Mouse (Mus musculus) CH12.LX (cell line): ENCODE data around the gene Mapk11. TPM values are rescaled to one million over a fixed set of nuclear protein-coding genes. Genes with fewer than 3 reads are reported as not detected.

Source experiments
- DNase-seq: peaks from one replicate; pipeline ENCODE4 v3.0.0-alpha.2; 2013; ENCODE audit errors: extremely low read depth
- H3K27ac ChIP-seq: 2 replicates; pipeline ENCODE4 v1.5.1; 2012; ENCODE audit warnings: low read depth, mild to moderate bottlenecking, control low read depth, moderate library complexity; ENCODE audit not compliant: insufficient read depth
- H3K27me3 ChIP-seq: replicated peaks from 2 replicates; pipeline ENCODE3; 2012; ENCODE audit warnings: inconsistent platforms
- H3K36me3 ChIP-seq, 2 experiments: replicated peaks in 1 of 2; 2 replicates each; pipeline versions ENCODE3 to v1.6.1; 2012; ENCODE audit warnings: inconsistent platforms in 1 of 2, low read length in 1 of 2, mild to moderate bottlenecking in 1 of 2, mixed read lengths in 1 of 2, moderate library complexity in 1 of 2; ENCODE audit not compliant: control insufficient read depth in 1 of 2, insufficient read depth in 1 of 2
- H3K4me1 ChIP-seq, 2 experiments: 2 replicates each; pipeline ENCODE4 v1.6.1; 2012; ENCODE audit warnings: inconsistent platforms in 1 of 2, moderate library complexity in 1 of 2; ENCODE audit not compliant: insufficient read depth in 2 of 2, control insufficient read depth in 1 of 2
- H3K4me2 ChIP-seq: 2 replicates; pipeline ENCODE4 v1.6.1; 2012; ENCODE audit warnings: low read depth, mild to moderate bottlenecking, control low read depth; ENCODE audit not compliant: poor library complexity, insufficient read depth, severe bottlenecking
- H3K4me3 ChIP-seq, 3 experiments: fragments of 150-350 bp in 1 of 3; sonication (generic) in 1 of 3; replicated peaks in 1 of 3; 2 replicates each; pipeline versions ENCODE3 to v1.5.1; 2011 to 2012; ENCODE audit warnings: low read depth in 2 of 3, low read length in 2 of 3, mild to moderate bottlenecking in 2 of 3, moderate library complexity in 2 of 3, control low read depth in 1 of 3, improper control_type of control experiment in 1 of 3, inconsistent platforms in 1 of 3, mixed read lengths in 1 of 3; ENCODE audit not compliant: poor library complexity in 1 of 3
- H3K79me2 ChIP-seq: replicated peaks from 2 replicates; pipeline ENCODE4 v1.6.1; 2012; ENCODE audit warnings: mild to moderate bottlenecking, moderate library complexity; ENCODE audit not compliant: control insufficient read depth, poor library complexity, insufficient read depth, severe bottlenecking; ENCODE audit errors: extremely low read depth
- H3K9ac ChIP-seq: 2 replicates; pipeline ENCODE4 v1.6.1; 2012; ENCODE audit warnings: low read depth, mild to moderate bottlenecking, control low read depth, moderate library complexity; ENCODE audit not compliant: insufficient read depth
- H3K9me3 ChIP-seq: replicated peaks from 2 replicates; pipeline ENCODE3; 2012; ENCODE audit warnings: low read length, inconsistent platforms, mixed read lengths
- MYC ChIP-seq: IDR thresholded peaks from 2 replicates; pipeline ENCODE4 v1.6.1; 2011; ENCODE audit warnings: low read depth, mild to moderate bottlenecking, improper control_type of control experiment, low read length
- dilution Hi-C: fragments of 300-500 bp; cut with MboI; formaldehyde crosslinking; loops from 2 replicates; pipeline ENCODE4 v1.14.3; 2020; ENCODE audit warnings: low sequenced_read_pairs; ENCODE audit not compliant: extremely low pct_unique_long_range_greater_than_20kb, extremely low pct_ligation_motif_present
- in situ Hi-C: fragments of 300-500 bp; cut with MboI; formaldehyde crosslinking; loops from 3 replicates; pipeline ENCODE4 v1.14.3; 2019; ENCODE audit warnings: low sequenced_read_pairs, low pct_ligation_motif_present, low pct_unique_long_range_greater_than_20kb, mixed read lengths
- polyA plus RNA-seq: library from polyadenylated mRNA; unstranded; fragments of >175 nt; gene quantifications from 2 replicates; pipeline ENCODE4 v1.2.1, GENCODE M21; 2012; ENCODE audit warnings: low read depth; ENCODE audit not compliant: insufficient read length
- total RNA-seq, 2 experiments: library from RNA; depleted of rRNA; stranded (reverse); fragments of 300-350 nt in 1 of 2; fragments of >200 nt in 1 of 2; gene quantifications; 2 replicates each; pipeline ENCODE4 v1.2.3; 2012 to 2014

Gene Mapk11
- total and polyA plus RNA-seq, 3 experiments = 3.9 to 11.4 (median 5.3) TPM

GRCm38 (mm10) chr15:89097450-89097849, 52.0 kb downstream of the Mapk11 start:
- Histone ChIP-seq H3K27me3 (no peaks in the 10 kb centered on the region), H3K27ac (no peak overlapping the region), H3K4me2 (no peak overlapping the region), H3K4me1 (no peaks in the 10 kb centered on the region), H3K9me3 (no peaks in the 10 kb centered on the region), H3K36me3 (peaks cover 92 to 97% of the 10 kb centered on the region in 2 experiments), H3K4me3 (no peak overlapping the region), H3K9ac (no peak overlapping the region), H3K79me2 (no peaks in the 10 kb centered on the region)
- in situ Hi-C loops = no loop called here
- no peak for TF ChIP-seq MYC
- dilution Hi-C loops = no loop called here
- no peak for DNase-seq

Other genes with a start within 250 kb of the Mapk11 start
Only the 20 nearest of the 21 such genes appear.
- gene Ttll8, start 195.2 kb downstream of the Mapk11 start, total RNA-seq (2012; rRNA removed) = not detected in 2 replicates
- gene Ttll8, start 195.2 kb downstream of the Mapk11 start, total RNA-seq (2014; rRNA removed) = not detected in 2 replicates
- gene Ttll8, start 195.2 kb downstream of the Mapk11 start, polyA plus RNA-seq = not detected in 2 replicates
- gene Mlc1, start 170.6 kb downstream of the Mapk11 start, total RNA-seq (2012; rRNA removed) = not detected in 2 replicates
- not detected in 2 replicates for gene Mlc1, start 170.6 kb downstream of the Mapk11 start, total RNA-seq (2014; rRNA removed)
- gene Mlc1, start 170.6 kb downstream of the Mapk11 start, polyA plus RNA-seq = not detected in 2 replicates
- not detected in 2 replicates for gene Mov10l1, start 166.7 kb downstream of the Mapk11 start, total RNA-seq (2012; rRNA removed)
- gene Mov10l1, start 166.7 kb downstream of the Mapk11 start, total RNA-seq (2014; rRNA removed) = not detected in 2 replicates
- gene Mov10l1, start 166.7 kb downstream of the Mapk11 start, polyA plus RNA-seq = not detected in 2 replicates
- not detected in 2 replicates for gene Panx2, start 89.9 kb downstream of the Mapk11 start, total RNA-seq (2012; rRNA removed)
- not detected in 2 replicates for gene Panx2, start 89.9 kb downstream of the Mapk11 start, total RNA-seq (2014; rRNA removed)
- gene Panx2, start 89.9 kb downstream of the Mapk11 start, polyA plus RNA-seq = not detected in 2 replicates
- 70.6 and 74.7 TPM in 2 replicates for gene Trabd, start 74.5 kb downstream of the Mapk11 start, total RNA-seq (2012; rRNA removed)
- 38.0 and 39.2 TPM in 2 replicates for gene Trabd, start 74.5 kb downstream of the Mapk11 start, total RNA-seq (2014; rRNA removed)
- 49.5 and 53.5 TPM in 2 replicates for gene Trabd, start 74.5 kb downstream of the Mapk11 start, polyA plus RNA-seq
- 6.5 and 11.7 TPM in 2 replicates for gene Selenoo, start 60.5 kb downstream of the Mapk11 start, total RNA-seq (2012; rRNA removed)
- 8.0 and 8.7 TPM in 2 replicates for gene Selenoo, start 60.5 kb downstream of the Mapk11 start, total RNA-seq (2014; rRNA removed)
- gene Selenoo, start 60.5 kb downstream of the Mapk11 start, polyA plus RNA-seq = 2.3 and 3.7 TPM in 2 replicates
- gene Tubgcp6, start 26.5 kb downstream of the Mapk11 start, total RNA-seq (2012; rRNA removed) = 16.7 and 17.0 TPM in 2 replicates
- 11.3 and 13.3 TPM in 2 replicates for gene Tubgcp6, start 26.5 kb downstream of the Mapk11 start, total RNA-seq (2014; rRNA removed)
- gene Tubgcp6, start 26.5 kb downstream of the Mapk11 start, polyA plus RNA-seq = 10.6 and 12.7 TPM in 2 replicates
- gene Hdac10, start 20.9 kb downstream of the Mapk11 start, total RNA-seq (2012; rRNA removed) = 14.1 and 17.7 TPM in 2 replicates
- 9.5 TPM in 2 replicates for gene Hdac10, start 20.9 kb downstream of the Mapk11 start, total RNA-seq (2014; rRNA removed)
- gene Hdac10, start 20.9 kb downstream of the Mapk11 start, polyA plus RNA-seq = 8.2 and 8.5 TPM in 2 replicates
- gene Mapk12, start 8.9 kb downstream of the Mapk11 start, total RNA-seq (2012; rRNA removed) = 0.17 and 0.21 TPM in 2 replicates
- not detected in 2 replicates for gene Mapk12, start 8.9 kb downstream of the Mapk11 start, total RNA-seq (2014; rRNA removed)
- 0.14 TPM in 1 of 2 replicates, not detected in the other for gene Mapk12, start 8.9 kb downstream of the Mapk11 start, polyA plus RNA-seq
- gene Plxnb2, start 31.2 kb upstream of the Mapk11 start, total RNA-seq (2012; rRNA removed) = 40.1 and 51.5 TPM in 2 replicates
- 2.7 and 2.9 TPM in 2 replicates for gene Plxnb2, start 31.2 kb upstream of the Mapk11 start, total RNA-seq (2014; rRNA removed)
- 4.3 and 4.5 TPM in 2 replicates for gene Plxnb2, start 31.2 kb upstream of the Mapk11 start, polyA plus RNA-seq
- 6.6 and 9.0 TPM in 2 replicates for gene Dennd6b, start 46.9 kb upstream of the Mapk11 start, total RNA-seq (2012; rRNA removed)
- 4.1 and 4.5 TPM in 2 replicates for gene Dennd6b, start 46.9 kb upstream of the Mapk11 start, total RNA-seq (2014; rRNA removed)
- gene Dennd6b, start 46.9 kb upstream of the Mapk11 start, polyA plus RNA-seq = 8.8 and 9.1 TPM in 2 replicates
- 10.0 and 14.7 TPM in 2 replicates for gene Ppp6r2, start 61.9 kb upstream of the Mapk11 start, total RNA-seq (2012; rRNA removed)
- 5.8 and 8.7 TPM in 2 replicates for gene Ppp6r2, start 61.9 kb upstream of the Mapk11 start, total RNA-seq (2014; rRNA removed)
- gene Ppp6r2, start 61.9 kb upstream of the Mapk11 start, polyA plus RNA-seq = 6.8 and 10.3 TPM in 2 replicates
- 64.6 and 79.1 TPM in 2 replicates for gene Sbf1, start 165.7 kb upstream of the Mapk11 start, total RNA-seq (2012; rRNA removed)
- 22.6 and 34.6 TPM in 2 replicates for gene Sbf1, start 165.7 kb upstream of the Mapk11 start, total RNA-seq (2014; rRNA removed)
- gene Sbf1, start 165.7 kb upstream of the Mapk11 start, polyA plus RNA-seq = 65.3 and 69.3 TPM in 2 replicates
- 1.8 and 4.5 TPM in 2 replicates for gene Adm2, start 173.1 kb upstream of the Mapk11 start, total RNA-seq (2012; rRNA removed)
- 0.18 and 0.23 TPM in 2 replicates for gene Adm2, start 173.1 kb upstream of the Mapk11 start, total RNA-seq (2014; rRNA removed)
- 0.66 and 0.82 TPM in 2 replicates for gene Adm2, start 173.1 kb upstream of the Mapk11 start, polyA plus RNA-seq
- not detected in 2 replicates for gene Miox, start 184.8 kb upstream of the Mapk11 start, total RNA-seq (2012; rRNA removed)
- gene Miox, start 184.8 kb upstream of the Mapk11 start, total RNA-seq (2014; rRNA removed) = not detected in 2 replicates
- gene Miox, start 184.8 kb upstream of the Mapk11 start, polyA plus RNA-seq = not detected in 2 replicates
- gene Lmf2, start 206.0 kb upstream of the Mapk11 start, total RNA-seq (2012; rRNA removed) = 18.5 and 18.8 TPM in 2 replicates
- gene Lmf2, start 206.0 kb upstream of the Mapk11 start, total RNA-seq (2014; rRNA removed) = 9.1 and 9.9 TPM in 2 replicates
- 28.2 and 36.2 TPM in 2 replicates for gene Lmf2, start 206.0 kb upstream of the Mapk11 start, polyA plus RNA-seq
- 134 and 151 TPM in 2 replicates for gene Ncaph2, start 206.1 kb upstream of the Mapk11 start, total RNA-seq (2012; rRNA removed)
- gene Ncaph2, start 206.1 kb upstream of the Mapk11 start, total RNA-seq (2014; rRNA removed) = 106 and 108 TPM in 2 replicates
- 95.4 and 122 TPM in 2 replicates for gene Ncaph2, start 206.1 kb upstream of the Mapk11 start, polyA plus RNA-seq
- 34.7 and 35.7 TPM in 2 replicates for gene Sco2, start 224.2 kb upstream of the Mapk11 start, total RNA-seq (2012; rRNA removed)
- gene Sco2, start 224.2 kb upstream of the Mapk11 start, total RNA-seq (2014; rRNA removed) = 24.9 and 27.2 TPM in 2 replicates
- 12.3 and 17.1 TPM in 2 replicates for gene Sco2, start 224.2 kb upstream of the Mapk11 start, polyA plus RNA-seq
- 1.1 and 1.4 TPM in 2 replicates for gene Tymp, start 227.4 kb upstream of the Mapk11 start, total RNA-seq (2012; rRNA removed)
- gene Tymp, start 227.4 kb upstream of the Mapk11 start, total RNA-seq (2014; rRNA removed) = 2.3 and 2.4 TPM in 2 replicates
- 1.1 and 1.5 TPM in 2 replicates for gene Tymp, start 227.4 kb upstream of the Mapk11 start, polyA plus RNA-seq
- gene Odf3b, start 229.7 kb upstream of the Mapk11 start, total RNA-seq (2012; rRNA removed) = not detected in 2 replicates
- gene Odf3b, start 229.7 kb upstream of the Mapk11 start, total RNA-seq (2014; rRNA removed) = not detected in 2 replicates
- not detected in 2 replicates for gene Odf3b, start 229.7 kb upstream of the Mapk11 start, polyA plus RNA-seq